Mouse (Mus musculus) lung, postnatal 25 days (tissue): ENCODE measurements around the gene Htr5b.
A peak's percentile ranks its signal among the peaks of the same experiment; 100 is the strongest.

Experiments used
- DNase-seq: peaks from one replicate; pipeline ENCODE4 v3.0.0; 2022; ENCODE audit warnings: low spot score

The Htr5b gene

GRCm38 (mm10) chr1:121528399-121528720, at the start of gene Htr5b:
Gene Htr5b, minus strand, starts transcription at chr1:121528465.
- no peak for DNase-seq

DNA sequence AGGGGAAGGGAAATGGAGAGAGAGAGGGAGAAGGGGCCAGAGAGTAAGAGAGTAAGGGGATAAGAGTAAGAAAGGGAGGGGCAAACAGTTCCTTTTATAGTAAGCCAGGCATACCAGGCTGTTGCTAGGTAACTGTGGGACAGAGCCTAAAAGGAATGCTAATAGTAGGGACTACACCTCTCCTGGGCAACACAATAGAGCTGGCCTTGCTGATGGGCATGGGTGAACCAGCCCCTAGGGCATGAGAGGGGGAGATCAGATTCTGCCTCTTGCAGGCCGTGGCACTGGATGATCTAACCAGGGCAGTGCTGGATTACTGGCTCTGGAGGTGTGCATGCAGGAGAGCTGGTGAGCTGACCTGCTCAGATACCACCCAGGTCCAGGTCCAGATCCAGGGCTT, 49.2 kb upstream of the Htr5b start:
- no peak for DNase-seq

DNA sequence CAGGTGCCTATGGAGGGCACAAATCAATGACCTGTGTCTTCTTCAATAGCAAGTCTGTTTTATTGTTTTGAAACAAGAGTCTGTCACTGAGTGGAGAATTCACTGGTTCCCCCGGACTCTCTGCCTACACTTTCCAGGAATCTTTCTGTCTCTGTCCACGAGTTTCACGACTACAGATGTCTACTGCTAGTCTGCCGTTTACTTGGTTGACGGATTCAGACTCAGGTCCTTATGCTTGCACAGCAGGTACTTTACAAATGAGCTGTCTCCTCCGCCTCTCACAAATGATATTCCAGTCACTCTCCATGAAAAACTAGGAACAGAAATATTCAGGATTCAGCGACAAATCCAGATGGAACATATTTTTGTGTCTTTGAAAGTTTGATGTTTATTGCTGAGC, 42.3 kb upstream of the Htr5b start:
- no peak for DNase-seq

DNA sequence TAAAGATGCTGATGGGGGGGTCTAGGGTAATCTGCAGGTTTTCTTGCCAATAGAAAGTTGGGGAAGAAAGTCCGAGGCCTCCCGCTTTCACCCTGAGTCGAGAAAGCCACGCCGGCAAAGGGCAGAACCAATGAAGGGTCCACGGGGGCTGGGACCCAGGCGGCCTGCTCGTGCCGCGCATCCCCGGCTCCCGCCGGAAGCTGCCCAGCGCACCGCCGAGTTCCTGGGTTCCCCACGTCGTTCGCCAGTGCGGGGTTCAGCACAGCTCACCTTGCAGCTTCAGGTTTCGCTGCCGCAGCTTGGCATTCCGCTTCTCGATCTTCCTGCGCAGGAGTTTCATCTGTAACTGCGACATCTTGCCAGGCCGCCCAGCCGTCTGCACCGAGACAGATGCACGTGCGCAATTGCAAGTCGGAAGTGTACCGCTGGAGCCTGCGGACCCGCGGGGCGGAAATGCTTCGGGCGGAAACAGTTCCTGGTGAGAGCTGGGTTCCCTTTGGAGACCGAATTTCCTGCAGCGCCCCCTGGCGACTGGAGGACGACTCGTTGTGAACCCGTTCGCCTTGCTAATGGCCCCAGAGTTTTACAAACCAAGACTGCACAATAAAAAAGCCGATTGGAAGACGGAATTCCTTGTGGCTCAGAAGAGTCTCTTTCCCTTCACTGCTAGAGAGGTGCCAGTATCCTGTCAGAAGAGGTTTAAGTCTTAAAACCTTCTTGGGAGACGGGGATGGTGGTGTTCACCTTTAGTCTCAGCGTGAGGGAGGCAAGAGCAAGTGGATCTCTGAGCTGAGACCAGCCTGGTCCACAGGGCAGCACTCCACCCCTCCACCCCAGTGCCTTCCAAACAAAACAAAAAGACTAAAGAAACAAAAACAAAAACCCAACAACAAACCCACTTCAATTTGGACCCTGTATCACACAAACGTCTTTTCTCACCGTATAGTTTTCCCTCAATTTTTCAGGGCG, 39.5 kb upstream of the Htr5b start, which contains the start of gene Ddx18:
Gene Ddx18, minus strand, starts transcription at position 469 of the 969 bp plus-strand sequence.
- peak; percentile 94 for DNase-seq

DNA sequence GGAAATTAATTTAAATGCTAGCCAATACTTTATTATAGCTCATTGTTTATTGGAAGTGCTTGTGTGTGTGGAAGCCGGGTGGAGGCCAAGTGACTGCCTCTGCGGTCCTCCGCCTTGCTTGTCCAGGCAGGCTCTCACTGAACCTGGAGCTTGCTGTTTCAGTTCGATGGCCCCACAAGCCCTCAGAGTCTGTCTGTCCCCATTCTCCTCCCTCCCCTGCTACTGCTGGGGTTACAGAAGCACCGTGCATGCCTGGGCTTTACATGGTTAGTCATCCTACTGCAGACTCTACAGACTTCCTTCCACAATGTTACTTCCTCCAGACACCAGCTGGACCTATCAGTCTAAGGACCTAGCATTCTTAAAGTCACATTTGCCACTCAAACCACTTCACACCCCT, 29.6 kb upstream of the Htr5b start:
- DNase-seq, result no peak

DNA sequence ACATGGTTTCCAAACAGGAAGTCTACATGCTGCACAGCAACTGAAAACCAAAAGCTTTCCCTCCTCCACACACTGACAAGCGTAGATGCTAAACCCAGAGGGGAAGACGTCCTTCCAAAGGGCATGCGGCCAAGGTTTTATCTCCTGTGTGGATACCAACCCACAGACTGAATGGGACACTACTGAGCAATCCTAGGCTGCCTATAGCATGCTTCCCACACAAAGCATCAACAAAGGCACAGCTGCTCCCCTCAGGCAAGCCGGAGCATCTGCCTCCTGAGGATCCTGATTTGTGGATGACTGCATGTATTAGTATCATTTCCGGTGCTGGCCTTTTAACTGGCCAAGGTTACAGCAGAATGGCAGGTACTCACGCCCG, 23.2 kb upstream of the Htr5b start:
- no peak for DNase-seq

DNA sequence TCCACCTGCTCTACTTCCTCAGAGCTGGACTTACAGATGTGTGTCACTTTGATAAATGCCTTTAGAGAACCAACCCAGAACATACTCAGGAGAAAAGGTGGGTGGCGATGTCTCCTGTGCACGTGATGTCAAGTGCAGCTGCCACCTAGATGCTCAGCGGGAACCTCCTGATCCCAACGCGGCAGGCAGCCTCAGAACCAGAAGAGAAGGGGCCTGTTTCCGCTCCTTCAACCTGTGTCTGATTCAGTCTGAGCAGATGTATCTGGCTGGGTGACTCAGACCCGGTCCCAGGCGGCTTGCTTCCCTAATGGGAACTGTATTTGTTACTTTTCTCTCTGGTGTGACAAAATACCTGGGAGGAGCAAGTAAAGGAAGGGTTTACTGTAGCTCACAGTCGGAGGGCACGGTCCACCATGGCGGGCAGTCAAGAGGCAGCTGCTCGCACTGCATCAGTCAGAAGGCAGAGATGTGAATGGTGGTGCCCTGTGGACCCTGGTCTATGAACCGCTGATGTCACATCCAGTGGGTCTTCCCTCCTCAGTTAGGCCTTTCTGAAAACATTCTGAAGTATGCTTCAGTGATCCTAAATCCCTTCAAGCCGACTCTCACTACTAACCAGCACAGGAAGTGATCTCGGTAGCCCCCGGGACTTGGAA, 22.7 kb upstream of the Htr5b start:
- DNase-seq, result no peak

GRCm38 (mm10) chr1:121549456-121549855, 21.2 kb upstream of the Htr5b start:
- no peak for DNase-seq

- DNase-seq, result no peak
Observed at GRCm38 (mm10) chr1:121548667-121549066, 20.4 kb upstream of the Htr5b start.

DNA sequence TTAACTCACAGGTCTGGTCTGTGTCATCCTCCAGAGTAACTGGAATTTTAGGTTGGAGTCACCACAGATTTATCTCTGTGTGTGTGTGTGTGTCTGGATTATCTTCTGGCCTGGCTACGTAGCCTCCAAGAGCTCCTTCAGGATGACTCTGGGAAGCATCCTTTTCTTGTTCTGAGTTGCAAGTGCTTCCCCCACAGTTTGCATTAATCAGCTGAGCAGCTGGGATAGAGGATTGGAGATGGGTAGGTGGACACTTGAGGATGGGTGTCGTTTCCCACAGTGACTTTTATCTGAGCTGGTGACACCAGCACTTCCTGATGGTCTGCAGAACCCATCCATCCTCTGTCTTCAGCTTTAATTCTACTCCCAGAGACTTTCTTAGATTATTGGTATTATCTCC, 18.6 kb upstream of the Htr5b start:
- no peak for DNase-seq

DNA sequence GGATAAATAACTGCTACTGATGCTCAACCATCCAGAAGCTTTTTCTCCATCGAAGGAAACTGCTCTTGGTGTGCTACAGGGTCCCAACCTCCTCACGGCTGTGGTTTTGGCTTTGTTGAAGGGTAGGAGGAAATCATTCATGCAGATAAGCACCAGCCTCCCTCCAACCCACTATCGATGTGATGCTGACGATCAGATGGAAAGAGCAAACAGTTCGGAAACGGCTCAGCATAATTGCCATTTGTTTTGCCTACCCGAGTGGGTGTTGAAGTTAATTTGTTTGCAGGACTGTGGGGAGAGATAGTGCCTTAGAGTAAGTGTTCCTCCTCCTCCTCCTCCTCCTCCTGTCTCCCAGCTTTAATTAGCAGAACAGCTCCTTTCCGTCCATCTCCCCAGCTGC, 12.1 kb upstream of the Htr5b start:
- no peak for DNase-seq

GRCm38 (mm10) chr1:121531439-121531838, 3.2 kb upstream of the Htr5b start:
- DNase-seq, result no peak

DNA sequence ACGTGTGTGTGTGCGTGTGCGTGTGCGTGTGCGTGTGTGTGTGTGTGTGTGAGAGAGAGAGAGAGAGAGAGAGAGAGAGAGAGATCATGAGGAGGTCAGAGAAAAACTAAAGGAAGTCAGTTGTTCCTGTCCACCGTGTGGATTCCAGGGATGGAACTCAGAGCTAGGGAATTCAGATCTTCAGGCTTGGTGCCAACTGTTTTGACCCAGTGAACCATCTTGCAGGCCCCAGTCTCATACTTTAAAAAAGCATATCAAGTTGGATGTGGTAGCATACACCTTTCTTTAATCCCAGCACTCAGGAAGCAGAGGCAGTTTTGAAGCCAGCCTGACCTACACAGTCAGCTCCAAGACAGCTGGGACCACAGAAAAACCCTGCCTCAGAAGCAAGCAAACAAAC, 1.0 kb upstream of the Htr5b start:
- no peak for DNase-seq

DNA sequence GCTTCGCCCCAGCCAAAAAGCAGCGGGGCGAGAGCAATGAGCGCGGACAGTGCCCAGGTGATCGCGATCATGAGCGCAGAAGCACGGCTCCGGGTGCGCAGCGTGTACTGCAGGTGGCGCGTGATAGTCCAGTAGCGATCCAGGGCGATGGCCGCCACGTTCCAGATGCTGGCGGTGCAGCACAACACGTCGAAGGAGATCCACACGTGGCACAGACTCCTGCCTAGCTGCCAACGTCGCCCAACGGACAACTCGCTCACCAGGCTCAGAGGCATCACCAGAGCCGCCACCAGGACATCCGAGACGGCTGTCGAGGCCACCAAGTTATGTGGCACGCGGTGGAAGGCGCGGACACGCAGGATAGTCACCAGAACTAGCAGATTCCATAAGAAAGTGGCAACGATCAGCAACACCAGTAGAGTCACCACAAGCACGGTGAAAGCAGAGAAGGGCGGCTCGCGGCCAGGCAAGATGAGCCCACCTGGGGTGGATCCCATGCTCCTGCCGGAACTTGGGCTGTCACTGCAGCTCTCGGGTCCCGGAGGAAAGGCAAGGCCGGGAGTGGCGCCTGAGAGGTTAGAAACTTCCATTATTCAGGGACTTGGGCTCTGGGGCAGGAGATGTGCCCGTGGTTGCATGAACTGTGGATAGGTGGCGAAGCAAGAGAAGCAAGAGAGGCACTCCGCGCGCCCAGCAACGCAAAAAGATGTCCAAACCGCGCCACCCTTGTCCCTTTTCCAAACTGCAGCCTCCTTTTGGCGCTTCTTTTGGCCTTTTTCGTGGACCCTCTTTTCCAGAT, 466 bp downstream of the Htr5b start:
- DNase-seq, result no peak

GRCm38 (mm10) chr1:121527061-121527460, 1.2 kb downstream of the Htr5b start:
- DNase-seq, result no peak

GRCm38 (mm10) chr1:121518609-121519008, 9.7 kb downstream of the Htr5b start:
- no peak for DNase-seq

GRCm38 (mm10) chr1:121511966-121512365, 16.3 kb downstream of the Htr5b start:
- DNase-seq, result no peak

DNA sequence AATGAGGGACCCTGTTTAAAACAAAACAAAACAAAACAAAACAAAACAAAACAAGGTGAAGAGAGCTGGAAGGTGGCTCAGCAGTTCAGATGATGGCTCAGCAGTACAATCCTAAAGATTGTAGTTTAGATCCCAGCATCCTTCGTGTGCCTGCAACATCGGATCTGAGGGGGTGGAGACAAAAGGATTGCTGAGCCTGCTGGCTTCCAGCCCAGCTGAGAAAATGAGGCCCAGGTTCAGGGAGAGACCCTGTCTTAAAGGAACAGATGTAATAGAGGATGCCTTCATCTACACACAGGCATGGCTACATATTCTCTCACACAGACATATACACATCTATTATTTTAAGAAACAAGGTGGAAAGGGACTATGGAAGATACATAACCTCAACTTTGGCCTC, 17.1 kb downstream of the Htr5b start:
- DNase-seq, result no peak

DNA sequence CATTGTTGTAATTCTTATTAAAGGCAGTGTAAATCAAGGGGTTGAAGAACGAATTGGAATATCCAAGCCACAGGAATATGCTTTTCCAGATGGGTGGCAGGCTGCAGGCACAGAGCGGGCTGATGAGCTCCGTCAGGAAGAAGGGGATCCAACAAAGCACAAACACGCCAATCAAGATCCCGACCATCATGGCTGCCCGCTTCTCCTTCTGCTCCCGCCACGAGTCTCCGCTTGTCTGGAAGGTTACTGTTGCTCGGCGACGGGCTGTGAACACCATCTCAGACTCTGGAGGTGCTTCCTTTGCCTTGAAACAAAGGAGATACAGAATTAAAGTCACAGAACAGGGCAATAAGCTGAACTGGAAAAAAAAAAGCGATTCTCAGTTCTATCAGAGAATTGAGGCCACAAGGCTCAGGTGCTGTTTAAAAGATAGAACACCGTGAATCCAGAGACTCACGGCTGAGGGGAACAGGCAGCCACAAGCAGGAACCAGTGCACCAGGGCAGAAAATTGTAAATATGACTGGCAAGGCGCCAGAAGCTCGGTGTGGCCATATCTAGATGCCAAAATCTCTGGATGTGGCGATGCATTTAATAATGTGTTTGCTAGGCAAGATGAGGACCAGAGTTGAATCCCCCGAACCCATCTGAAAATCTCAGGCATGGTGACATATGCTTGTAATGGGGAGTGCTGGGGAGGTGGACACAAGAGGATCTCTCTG, 17.7 kb downstream of the Htr5b start:
- no peak for DNase-seq

- no peak for DNase-seq
Observed at GRCm38 (mm10) chr1:121508729-121509128, 19.5 kb downstream of the Htr5b start.

DNA sequence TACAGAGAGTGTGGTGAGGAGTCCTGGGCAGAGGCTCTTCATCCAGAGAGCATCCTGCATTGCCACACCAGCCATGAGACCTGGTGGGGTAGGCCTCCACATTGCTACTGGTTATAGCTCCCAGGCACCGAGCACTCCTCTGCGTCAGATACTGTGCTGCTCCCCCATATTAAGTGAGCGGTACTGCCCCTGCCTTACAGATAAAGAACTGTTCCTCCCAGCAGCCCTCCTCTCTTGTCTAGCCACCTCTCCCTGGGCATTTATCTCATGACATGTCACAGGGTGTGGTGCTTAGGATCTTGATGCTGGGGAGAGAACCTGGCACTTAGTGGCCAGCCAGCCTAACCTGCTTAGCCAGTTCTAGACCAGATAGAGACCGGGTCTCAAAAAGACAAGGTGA, 31.2 kb downstream of the Htr5b start:
- DNase-seq, result no peak

GRCm38 (mm10) chr1:121490241-121490640, 38.0 kb downstream of the Htr5b start:
- DNase-seq, result no peak
